Mouse (Mus musculus) lung, adult 2 months (tissue): ENCODE results near the gene Nfasc. TPM values are rescaled to one million over a fixed set of nuclear protein-coding genes. Genes with fewer than 3 reads are reported as not detected.
A peak's percentile ranks its signal among the peaks of the same experiment; 100 is the strongest.

Experiments
- DNase-seq: peaks from one replicate; pipeline ENCODE4 v3.0.0; 2022
- H3K4me1 ChIP-seq: fragments of 200-500 bp; 2 replicates; pipeline ENCODE4 v1.6.1; 2011; ENCODE audit warnings: low read length; ENCODE audit not compliant: control insufficient read depth, insufficient read depth
- H3K4me3 ChIP-seq: fragments of 200-500 bp; replicated peaks from 2 replicates; pipeline ENCODE3; 2011; ENCODE audit warnings: low read depth, mild to moderate bottlenecking, control low read depth, low read length; ENCODE audit errors: extremely low read depth
- CTCF ChIP-seq: fragments of 200-500 bp; IDR thresholded peaks from 2 replicates; pipeline ENCODE4 v1.5.1; 2011; ENCODE audit warnings: mild to moderate bottlenecking, low read length, control low read depth; ENCODE audit not compliant: insufficient read depth
- POLR2A ChIP-seq: fragments of 200-500 bp; IDR thresholded peaks from 2 replicates; pipeline ENCODE4 v1.6.1; 2011; ENCODE audit warnings: low read depth, mild to moderate bottlenecking, control low read depth, low read length, borderline replicate concordance; ENCODE audit errors: extremely low read depth
- WGBS: fragments of 180-500 bp; shearing (Covaris S2); methylation state at CpG from one replicate; pipeline ENCODE4 v1.1.7; 2018; 5-methylcytosine and 5-hydroxymethylcytosine counted together
- polyA plus RNA-seq: library from polyadenylated mRNA; depleted of rRNA; stranded (reverse); fragments of >200 nt; gene quantifications from 2 replicates; pipeline ENCODE4 v1.2.3, GENCODE M21; 2012; rRNA removed

Gene Nfasc
- 0.15 and 0.20 TPM in 2 replicates for polyA plus RNA-seq

GRCm38 (mm10) chr1:132741175-132741997 is at the start of gene Nfasc:
Nfasc (minus strand) TSS chr1:132741797.
- H3K4me3 ChIP-seq = no peak within 1 kb of the TSS

GRCm38 (mm10) chr1:132791049-132791448 is 49.5 kb upstream of the Nfasc start:
- 89% methylated on average over 6 of the region's 6 CpGs for WGBS
- TF ChIP-seq CTCF (no peak), POLR2A (no peak)
- H3K4me3 ChIP-seq = no peak overlapping the region
- H3K4me1 ChIP-seq = no peaks in the 10 kb centered on the region
- DNase-seq = no peak

More at GRCm38 (mm10) chr1:132741175-132741997, at the start of gene Nfasc:
- TF ChIP-seq POLR2A (no peak), CTCF (no peak)
- 5% methylated on average over 51 of the region's 51 CpGs for WGBS
- no peaks in the 10 kb centered on the region for H3K4me1 ChIP-seq
- DNase-seq = no peak

GRCm38 (mm10) chr1:132786866-132787265 is 45.3 kb upstream of the Nfasc start:
- 58% methylated on average over 5 of the region's 5 CpGs for WGBS
- no peaks in the 10 kb centered on the region for H3K4me1 ChIP-seq
- no peak overlapping the region for H3K4me3 ChIP-seq
- TF ChIP-seq CTCF = no peak
- no peak for DNase-seq

- no peak for DNase-seq
- no peak for TF ChIP-seq CTCF
- WGBS = 68% methylated on average over 13 of the region's 13 CpGs
- no peak overlapping the region for H3K4me3 ChIP-seq
- H3K4me1 ChIP-seq = no peaks in the 10 kb centered on the region
Measured at GRCm38 (mm10) chr1:132781607-132782445, 40.2 kb upstream of the Nfasc start.

- no peak overlapping the region for H3K4me3 ChIP-seq
- DNase-seq = no peak
- 77% methylated on average over 5 of the region's 5 CpGs for WGBS
Measured at GRCm38 (mm10) chr1:132780961-132781360, 39.4 kb upstream of the Nfasc start.

GRCm38 (mm10) chr1:132780254-132780653 is 38.7 kb upstream of the Nfasc start:
- no peak for TF ChIP-seq CTCF
- WGBS = 88% methylated on average over 1 of the region's 1 CpGs
- no peak for DNase-seq
- no peak overlapping the region for H3K4me3 ChIP-seq
- no peaks in the 10 kb centered on the region for H3K4me1 ChIP-seq

More at GRCm38 (mm10) chr1:132780961-132781360, 39.4 kb upstream of the Nfasc start:
- no peaks in the 10 kb centered on the region for H3K4me1 ChIP-seq
- TF ChIP-seq POLR2A (no peak), CTCF (no peak)

- WGBS = 76% methylated on average over 6 of the region's 6 CpGs
- DNase-seq = no peak
- TF ChIP-seq CTCF = no peak
- TF ChIP-seq POLR2A = no peak
- H3K4me1 ChIP-seq = no peaks in the 10 kb centered on the region
- no peak overlapping the region for H3K4me3 ChIP-seq
Measured at GRCm38 (mm10) chr1:132774959-132775358, 33.4 kb upstream of the Nfasc start.

GRCm38 (mm10) chr1:132771377-132771776 is 29.8 kb upstream of the Nfasc start:
- TF ChIP-seq POLR2A (no peak), CTCF (peak; percentile 64)
- DNase-seq = peak; percentile 44
- 26% methylated on average over 5 of the region's 5 CpGs for WGBS
- Histone ChIP-seq H3K4me3 (no peak overlapping the region), H3K4me1 (no peaks in the 10 kb centered on the region)

- TF ChIP-seq POLR2A = no peak
- no peak for TF ChIP-seq CTCF
- H3K4me3 ChIP-seq = no peak overlapping the region
- no peaks in the 10 kb centered on the region for H3K4me1 ChIP-seq
- 59% methylated on average over 3 of the region's 3 CpGs for WGBS
- DNase-seq = no peak
Measured at GRCm38 (mm10) chr1:132769559-132769958, 28.0 kb upstream of the Nfasc start.
